Mouse (Mus musculus) lung, postnatal 36 days (tissue): ENCODE measurements around the gene Nfe2.

Experiments used
- DNase-seq: peaks from one replicate; pipeline ENCODE4 v3.0.0; 2022; ENCODE audit warnings: mixed read lengths

Gene Nfe2

DNA sequence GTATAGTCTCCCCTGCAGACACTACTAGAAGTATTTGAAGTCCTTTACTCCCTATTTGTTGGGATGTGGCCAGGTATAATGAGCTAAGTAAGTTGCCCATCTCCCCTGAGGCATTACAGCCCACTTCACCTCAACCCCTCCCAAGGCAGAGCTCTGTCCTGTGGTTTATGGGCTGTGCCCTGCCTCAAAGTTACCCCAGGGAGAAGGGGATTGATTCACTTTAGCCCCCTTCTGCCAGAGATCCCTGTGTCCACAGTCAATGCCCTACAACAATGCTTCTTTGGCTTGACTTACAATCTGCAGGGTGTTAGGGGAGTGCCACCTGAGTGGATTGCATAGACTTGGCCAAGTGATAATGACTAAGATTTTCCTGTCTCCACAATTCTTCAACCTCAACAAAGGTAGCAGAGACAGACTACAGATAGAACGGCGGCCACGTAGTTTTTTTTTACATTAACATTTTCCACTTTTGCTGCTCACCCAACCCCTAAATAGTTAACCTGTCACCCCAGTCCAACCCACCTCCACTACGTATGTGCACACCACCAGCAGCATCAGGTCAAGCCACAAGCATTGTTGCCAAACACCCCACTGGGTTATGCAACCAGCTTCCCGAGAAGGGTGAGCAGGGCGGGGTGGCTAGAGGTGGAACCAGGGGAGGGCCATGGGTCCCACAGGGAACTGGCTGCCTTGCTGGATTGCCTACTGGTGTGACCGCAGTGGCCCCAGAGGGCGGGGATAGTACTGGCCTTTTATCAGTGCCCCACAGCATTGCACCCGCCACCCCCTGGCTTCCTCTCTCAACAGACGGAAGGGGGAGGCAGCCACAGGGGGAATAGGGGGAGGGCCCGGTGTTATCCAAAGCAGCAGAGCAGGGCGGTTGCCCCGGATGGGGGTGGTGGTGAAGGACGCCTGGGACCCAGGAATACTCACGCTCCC, at the start of gene Nfe2:
Nfe2 (minus strand) TSS at position 614 of the 939 bp plus-strand sequence.
- peak; percentile 96 for DNase-seq

DNA sequence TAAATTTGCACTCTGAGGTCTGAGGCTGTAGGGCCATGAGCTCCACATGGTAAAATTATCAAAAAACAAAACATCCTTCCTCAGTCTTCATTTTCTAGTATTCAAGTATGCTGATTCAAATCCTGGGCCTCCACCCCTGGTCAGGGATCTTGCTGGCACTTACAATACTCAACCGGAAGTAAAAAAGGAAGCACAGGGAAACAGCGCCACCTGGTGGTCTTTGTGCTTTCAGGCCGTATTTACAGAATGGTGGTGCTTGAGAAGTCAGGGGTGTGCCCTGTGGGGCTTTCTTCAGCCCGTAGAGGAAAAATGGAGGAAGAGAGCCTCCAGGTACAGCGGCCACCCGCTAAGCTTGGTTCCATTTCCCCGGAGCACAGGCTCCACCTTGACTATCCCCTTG, 48.9 kb upstream of the Nfe2 start:
- DNase-seq = peak; percentile 97

DNA sequence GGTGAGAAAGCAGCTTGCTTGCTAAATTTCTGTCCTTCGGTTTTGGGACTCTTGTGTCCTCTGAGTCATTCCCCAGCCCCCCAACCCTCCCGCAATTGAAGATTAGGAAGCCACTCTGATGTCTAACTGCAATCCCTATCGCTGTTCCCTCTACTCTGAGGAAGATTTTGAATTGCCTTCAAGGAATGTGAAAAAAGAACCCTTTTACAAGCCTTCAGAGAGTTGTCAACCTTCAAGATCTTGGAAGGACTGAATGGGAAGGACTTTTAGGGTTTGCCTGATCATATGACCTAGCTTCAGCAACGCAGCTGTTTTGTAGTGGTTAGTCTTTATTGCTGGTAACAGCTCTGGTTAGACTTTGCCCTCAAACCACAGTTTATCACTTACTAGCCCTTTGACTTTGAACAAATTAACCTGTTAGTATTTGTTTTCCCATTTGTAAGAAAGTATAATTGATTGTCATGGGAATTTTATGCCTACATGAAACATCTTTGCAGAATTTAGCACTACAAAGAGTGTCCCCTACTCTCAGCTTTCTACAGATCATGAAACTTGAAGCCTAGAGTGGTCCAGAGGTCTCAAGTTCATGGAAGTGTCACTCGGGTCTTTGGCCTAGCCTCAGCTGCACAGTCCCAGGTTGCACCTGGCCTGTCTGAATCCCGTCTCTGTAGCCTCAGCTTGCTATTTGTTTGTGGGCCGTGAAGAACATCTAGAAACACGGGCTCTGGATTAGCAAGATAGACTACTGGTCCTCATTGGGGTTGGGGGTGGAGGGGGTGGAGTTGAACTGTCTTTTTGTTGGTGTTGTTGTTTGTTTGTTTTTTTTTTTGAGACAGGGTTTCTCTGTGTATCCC, 47.8 kb upstream of the Nfe2 start:
- DNase-seq = no peak

DNA sequence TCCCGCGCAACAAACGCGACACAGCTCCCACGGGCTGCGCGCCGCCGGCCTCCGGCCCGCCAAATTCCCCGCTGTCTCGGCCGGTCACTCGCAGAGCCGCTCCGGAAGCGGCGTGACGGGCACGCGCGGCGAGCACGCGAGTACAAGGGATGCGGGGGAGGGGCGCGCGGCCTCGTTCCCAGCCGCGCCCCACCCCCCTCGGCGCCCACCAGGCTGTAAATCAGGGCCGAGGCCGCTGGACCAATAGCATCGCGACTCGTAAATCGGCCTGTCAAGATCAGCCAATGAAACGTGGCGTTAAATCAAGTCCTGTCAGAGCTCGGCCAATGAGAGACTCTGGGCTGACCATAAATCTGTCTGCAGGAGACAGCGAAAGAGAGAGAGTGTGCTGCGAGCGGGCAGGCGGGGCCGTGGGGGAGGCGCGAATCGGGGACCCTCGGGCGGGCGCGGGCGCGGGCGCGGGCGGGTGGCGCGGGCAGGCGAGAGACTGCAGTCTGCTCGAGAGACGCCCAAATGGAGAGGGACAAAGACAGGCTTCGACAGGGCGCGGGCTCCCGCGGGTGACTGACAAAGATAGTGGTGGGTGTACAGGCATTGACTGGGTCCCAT, 47.0 kb upstream of the Nfe2 start:
- DNase-seq = peak; percentile 99

DNA sequence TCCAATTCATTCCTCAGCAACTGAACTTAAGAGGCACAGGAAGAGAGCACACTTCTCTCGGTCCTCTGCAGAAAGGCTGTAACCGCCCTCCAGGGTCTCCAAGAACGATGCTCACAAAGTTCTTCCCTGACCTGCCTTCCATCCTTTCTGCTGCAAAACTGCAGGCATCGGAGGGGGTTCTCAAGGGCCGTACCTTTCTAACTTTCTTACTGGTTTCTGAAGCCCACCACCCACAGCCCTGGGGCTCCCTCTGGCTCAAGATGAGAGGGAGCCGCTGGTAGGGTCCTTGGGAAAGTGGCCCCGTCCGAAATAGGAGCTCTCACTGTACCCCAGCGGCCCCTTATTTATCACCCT, 46.4 kb upstream of the Nfe2 start:
- no peak for DNase-seq

DNA sequence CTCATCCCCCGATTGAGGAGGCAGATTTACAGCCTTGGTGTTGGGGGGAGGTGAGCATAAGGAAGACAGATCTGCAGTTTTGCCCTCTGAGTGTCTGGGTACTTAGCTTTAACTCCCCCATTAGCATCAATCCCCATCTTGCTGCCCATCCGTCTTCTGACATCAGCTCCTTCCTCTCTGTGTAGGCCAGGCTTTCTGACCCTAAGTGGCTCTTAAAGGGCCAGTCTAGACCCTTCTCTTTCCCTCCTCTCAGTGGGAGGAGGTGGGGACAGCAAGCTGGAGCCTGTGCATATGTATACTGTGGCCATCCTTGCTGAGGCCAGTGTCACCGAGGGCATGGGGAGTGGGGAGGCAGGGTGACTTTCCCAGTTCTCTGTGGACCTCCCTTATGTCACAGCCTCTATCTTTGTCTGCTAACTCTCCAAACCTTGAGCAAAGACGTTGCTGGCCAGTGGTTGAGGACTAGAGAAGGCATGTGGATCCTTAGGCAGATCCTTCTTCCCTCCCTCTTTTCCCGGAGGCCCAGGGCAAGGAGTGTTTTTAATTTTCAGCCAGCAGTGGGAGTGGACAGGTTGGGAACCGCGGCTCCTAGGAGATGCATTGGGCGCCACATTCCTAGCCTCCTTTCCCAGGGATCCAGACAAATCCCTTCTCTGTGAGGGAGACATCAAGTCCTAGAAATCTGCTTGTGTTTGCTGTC, 45.9 kb upstream of the Nfe2 start:
- no peak for DNase-seq

DNA sequence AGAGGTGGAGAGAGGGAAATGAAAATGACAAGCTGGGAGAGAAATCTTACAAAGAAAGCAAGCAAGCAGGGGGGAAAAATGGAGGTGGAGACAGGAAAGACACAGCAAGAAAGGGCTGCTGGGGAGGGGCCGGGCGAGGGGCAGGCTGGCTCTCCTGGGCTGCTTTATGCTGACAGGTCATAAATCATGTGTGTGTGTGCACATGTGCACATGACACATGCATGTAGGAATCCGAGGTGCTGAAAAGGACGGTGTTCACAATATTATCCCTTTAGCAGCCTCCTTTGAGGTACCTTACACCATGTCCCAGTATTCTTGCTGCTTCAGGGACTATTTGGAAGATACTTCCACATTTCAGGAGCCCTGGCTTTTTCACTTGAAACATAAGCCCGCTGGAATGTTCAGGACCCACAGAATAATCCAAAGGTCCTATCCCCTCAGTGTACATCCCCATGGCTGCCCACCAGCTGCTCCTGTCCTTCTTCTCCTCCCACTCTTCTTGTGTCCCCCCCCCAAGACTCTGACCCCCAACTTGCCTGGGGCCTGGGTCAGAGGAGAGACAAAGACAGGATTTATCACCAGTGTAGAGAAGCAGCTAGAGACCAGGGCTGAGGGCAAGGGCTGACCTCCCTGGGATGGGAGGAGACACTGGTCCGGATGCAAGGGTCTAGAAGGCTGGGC, 44.3 kb upstream of the Nfe2 start:
- DNase-seq = no peak

DNA sequence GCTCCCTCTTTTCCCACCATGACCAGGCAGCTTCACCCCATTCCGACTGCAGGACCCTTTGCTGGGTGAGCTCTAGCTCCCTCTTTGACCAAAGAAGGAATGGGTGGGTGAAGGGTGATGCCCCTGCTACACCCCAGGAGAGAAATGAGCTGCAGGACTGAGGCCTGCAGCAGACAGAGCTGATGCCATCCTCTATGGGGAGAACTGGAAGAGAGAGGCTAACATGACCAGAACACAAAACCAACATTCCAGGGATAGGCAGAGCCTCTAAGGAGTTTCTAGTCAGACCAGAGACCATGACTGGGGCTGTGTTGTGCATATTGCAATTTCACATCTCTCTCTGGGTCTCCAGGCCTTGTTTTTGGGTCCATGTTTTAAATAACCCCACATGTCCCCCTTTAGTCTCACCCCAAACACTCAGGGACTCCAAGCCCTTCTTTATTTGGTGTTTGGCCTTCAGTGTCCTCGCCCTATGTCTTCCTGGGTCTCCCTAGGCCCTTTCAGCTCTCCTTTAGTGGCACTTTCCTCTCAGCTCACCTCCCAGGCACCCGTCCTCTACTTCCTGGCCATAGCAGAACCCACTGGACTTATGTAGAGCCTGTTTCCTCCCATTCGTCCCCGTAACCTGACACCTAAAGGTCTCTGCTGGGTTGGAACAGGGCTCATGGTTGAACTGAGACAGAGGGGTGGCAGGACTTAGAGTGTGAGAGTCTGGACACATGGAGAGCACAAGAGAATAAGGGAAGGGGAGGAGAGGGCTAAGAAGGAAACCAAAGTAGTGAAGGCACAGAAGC, 43.5 kb upstream of the Nfe2 start:
- no peak for DNase-seq

DNA sequence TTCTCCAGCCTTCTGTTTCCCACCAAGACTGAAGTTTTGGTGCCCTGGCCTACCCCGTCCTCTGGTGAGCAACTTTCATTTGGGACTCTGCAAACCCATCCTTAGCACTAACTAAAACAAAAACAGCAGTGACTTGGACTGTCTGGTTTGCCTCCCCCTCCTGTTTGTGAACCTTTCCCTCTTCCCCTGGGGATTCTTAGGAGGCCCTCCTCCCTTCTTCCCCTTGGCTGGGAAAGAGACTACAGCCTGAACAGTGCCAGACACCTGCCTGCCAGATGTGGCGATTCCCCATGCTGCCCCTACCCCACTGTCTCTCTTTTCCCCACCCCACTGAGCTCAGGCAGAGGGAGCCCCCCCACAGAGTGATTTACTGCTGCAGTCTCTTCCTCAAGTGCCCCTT, 42.8 kb upstream of the Nfe2 start:
- no peak for DNase-seq

DNA sequence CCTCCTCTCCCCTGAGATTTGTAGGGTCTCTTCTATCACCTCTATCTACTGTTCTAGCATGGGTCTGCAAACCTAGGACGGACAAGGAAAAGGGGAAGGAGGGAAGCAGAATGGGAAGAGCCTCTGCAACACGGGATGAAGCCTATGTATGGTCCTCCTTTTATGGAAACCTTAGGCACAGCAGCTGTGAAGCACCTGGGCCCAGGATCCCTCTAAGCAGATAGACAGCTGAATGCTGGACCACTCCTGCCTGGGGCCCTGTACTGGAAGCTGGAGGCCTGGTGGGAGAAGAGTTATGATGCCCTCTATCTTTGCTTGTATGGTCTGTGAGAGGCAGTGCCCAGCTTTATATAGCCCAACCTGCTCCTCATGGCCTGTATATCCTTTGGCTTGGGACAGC, 42.4 kb upstream of the Nfe2 start:
- DNase-seq = no peak

DNA sequence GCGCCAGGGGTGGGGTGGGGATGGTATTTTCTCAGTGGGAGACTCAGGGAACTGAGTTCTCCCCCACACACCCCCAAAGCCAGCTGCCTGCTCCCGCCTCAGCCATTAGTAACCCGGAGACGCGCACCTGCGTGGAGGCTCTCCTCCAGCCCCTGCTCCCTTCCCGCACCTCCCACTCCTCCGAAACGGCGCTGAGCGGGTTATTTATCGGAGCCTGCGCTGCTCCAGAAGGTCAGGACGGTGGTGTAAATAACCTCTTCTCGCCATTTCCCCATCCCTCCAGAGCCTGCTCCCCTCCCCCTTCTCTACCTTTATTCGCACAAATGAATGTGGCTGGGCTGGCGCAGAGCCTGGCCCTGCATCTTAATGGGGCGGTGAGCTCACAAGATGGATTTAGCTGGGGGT, 41.9 kb upstream of the Nfe2 start:
- peak; percentile 13 for DNase-seq

DNA sequence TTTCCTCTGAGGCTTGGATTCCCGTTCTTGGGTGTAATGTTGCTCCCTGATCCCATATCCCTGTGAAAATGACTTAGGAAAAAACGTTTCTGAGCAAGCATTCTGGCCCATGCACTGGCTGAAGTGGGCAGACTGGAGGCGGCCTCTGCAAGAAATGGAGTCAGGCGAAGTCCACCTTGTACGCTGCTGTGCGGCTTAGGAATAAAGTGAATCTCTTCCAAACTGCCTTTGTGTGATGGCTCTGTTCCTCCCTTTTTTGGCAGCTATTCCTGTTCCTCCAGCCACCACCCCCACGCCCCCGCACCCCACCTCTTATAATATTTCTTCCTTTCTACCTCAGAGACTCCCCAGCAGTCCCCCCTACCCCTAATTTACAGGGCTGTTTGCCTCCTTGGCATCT, 41.4 kb upstream of the Nfe2 start:
- no peak for DNase-seq

DNA sequence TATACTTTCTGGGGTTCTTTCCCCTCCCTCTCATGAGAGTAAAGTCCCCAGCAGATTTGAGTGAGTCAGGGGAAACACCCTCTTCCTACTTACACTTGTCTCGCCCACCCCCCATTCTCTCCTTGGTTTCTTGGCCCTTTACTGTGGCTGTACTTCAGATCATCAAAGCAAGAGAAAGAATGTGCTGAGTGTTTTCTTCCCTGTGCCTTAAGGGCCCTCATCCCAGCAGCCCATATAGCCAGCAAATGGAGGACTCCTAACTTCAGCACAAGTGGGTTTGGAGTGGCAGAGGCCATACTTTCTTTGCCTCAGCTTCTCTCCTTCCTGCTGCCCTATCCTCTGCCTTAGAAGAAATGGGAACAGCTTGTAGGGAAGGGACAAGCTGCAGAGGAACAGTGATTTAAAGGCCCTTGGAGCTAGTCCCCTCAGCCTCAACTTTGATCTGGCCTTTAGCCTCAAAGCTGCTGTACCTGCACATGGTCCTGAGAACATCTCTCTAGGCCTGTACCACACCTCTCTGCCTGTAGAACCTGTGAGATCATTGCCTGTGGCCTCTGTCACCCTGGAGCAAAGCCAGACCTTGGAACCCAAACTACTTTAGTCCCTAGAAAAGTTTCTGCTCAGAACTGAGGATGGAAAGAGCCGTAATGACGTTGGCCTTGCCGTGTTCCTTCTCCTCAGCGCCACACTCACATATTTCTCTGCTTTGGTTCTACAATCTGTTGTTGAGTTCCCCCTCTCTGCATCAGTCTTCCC, 40.8 kb upstream of the Nfe2 start:
- peak; percentile 52 for DNase-seq

DNA sequence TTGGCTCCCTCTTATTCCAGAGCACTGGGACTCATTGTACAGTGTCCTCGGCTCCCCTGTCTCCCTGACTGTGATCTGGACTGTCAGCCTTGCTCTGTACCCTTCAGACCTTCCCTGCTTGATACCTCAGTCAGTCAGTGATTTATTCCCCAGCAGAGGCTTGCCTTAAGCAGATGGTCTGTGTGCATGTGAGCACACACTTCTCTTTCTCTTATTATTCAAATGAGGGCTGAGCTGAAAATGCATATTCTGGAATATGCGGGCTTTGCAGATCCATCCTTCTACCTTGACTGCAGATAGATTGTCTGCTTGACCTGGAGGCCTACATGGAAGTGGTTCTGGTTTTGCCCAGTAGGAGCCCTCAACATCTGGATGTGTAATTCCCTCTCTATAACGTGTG, 39.8 kb upstream of the Nfe2 start:
- DNase-seq = no peak

DNA sequence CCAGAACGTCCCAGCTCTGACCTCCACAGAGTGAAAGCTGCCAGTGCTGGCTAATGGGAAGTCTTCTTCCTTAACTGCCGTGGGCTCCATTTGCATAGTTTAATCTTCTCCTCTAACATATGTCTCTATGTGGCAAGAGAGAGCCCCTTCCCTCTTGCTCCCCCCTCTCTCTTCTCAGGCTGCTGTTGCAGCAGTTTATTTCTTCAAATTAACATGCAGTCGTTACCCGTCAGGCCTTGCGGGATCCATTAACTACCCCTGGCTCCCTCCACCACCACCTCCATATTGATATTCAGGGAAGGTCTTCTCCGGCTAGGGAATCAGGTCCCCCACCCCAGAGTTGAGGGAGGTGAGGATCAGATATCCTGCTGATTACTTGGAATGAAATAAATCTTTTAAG, 39.1 kb upstream of the Nfe2 start:
- DNase-seq = no peak

DNA sequence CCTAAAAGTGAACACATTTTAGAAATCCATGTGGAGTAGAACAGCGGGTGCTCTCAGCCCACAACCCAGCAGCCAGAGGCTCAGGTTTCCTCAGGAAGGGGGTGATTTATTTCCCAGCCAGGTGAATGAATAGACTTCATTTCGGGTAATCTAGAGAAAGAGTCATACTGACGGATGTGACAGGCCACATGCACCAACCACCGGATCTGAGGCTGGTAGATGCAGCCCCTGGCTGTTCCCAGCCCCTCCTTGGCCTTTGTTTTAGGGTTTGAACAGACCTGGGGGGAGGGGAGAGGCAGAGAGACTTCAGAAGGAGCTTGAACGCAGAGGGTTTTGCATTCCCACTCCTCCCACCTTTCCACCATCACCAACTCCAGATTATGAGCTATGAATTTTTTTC, 37.6 kb upstream of the Nfe2 start:
- no peak for DNase-seq

DNA sequence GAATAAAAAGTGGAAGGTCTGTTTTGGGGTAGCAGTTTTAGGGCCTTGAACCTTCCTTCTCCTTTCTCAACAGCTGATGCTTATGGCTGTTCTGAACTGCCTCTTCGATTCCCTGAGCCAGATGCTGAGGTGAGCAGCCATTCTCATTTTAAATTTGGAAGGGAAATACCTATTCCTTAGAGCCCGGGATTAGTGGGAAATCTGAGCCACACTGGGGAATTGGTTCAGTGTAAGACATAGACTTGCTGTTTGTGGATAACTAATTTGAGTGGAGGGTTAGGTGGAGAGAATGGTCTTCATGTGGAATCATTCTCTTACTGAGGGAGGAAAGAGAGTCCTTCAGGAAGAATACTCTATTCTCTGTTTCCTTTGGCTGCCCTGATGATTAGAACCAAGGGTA, 36.4 kb upstream of the Nfe2 start:
- DNase-seq = no peak

DNA sequence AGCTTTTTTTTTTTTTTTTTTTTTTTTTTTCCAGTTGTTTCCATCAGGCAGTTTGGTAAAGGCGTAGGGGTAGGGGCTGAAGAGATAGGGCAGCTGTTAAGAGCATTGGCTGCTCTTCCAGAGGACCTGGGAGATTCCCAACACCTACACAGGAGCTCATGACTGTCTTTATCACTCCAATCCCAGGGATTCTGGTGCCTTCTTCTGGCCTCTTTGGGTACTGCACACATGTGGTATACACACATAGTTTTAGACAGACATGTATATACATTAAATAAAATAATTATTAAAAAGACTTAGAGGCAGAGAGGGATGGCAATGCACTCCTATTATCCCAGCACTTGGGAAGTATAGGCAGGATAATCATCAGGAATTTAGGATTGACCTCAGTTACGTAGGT, 35.2 kb upstream of the Nfe2 start:
- no peak for DNase-seq

DNA sequence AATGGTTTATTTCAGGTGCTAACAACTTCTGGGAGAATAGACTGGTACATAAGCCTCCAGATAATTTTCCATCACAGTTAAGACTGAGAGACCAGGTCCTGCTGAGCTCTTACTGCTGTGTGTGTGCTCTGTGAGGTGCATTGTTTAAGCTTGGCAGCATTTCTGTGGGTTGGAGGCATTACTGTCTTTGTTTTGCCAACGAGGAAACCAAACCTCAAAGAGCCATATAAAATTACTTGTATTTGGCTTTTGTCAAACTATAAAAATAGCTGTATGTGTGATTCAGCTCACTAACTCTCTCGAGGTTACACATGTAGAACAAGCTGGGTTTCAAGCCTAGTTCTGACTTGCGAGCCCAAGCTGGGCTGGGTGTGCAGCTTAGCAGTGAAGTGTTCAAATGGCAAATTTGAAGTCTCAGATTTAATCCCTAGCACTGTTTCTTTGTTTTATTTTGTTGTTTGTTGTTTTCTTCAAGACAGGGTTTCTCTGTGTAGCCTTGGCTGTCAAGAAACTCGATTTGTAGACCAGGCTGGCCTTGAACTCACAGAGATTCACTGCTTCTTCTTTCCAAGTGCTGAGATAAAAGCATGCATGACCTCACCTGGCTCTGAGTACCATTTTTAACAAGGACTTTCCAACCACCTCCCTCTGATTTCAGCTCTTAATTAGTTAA, 34.6 kb upstream of the Nfe2 start:
- DNase-seq = no peak

DNA sequence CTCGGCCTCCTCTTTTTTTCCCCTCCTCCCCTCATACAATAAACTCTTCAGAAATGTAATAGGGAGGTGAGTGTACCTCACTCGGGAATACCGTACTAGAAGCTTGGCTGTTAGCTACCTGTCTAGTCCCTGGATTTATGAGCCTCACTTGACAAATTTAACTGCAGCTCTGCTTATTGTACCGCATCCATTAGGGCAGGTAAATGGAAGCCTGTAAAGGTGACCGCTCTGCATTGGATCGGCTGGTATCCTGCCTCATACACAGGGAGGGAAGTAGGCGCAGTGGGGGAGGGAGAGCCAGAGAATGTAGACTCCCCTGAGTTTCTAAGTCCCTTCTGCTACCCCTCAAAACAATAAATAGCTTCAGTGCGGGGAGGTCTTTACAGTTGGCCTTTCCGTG, 32.6 kb upstream of the Nfe2 start:
- DNase-seq = no peak
